Mouse (Mus musculus) hindbrain, postnatal 0 days (tissue): Measurements from ENCODE around the gene B3gnt3. TPM values are rescaled to one million over a fixed set of nuclear protein-coding genes. Genes with fewer than 3 reads are reported as not detected.

Experiments
- ATAC-seq: fragments of 200-750 bp; cut with Nextera tagmentation; 2 replicates; pipeline ENCODE4 v1.8.0; 2017; ENCODE audit warnings: mild to moderate bottlenecking, moderate TSS enrichment, moderate library complexity
- DNase-seq: peaks from one replicate; pipeline ENCODE4 v3.0.0-alpha.2; 2015; ENCODE audit warnings: low spot score
- H3K27ac ChIP-seq: fragments of 300-500 bp; sonication (generic); 2 replicates; pipeline ENCODE4 v1.5.1; 2014; ENCODE audit warnings: mild to moderate bottlenecking
- H3K27me3 ChIP-seq: fragments of 300-500 bp; sonication (generic); 2 replicates; pipeline ENCODE4 v1.6.1; 2014; ENCODE audit warnings: low read length, mixed read lengths; ENCODE audit not compliant: insufficient read depth
- H3K36me3 ChIP-seq: fragments of 300-500 bp; sonication (generic); 2 replicates; pipeline ENCODE4 v1.6.1; 2014; ENCODE audit warnings: low read length, mixed read lengths; ENCODE audit not compliant: insufficient read depth
- H3K4me1 ChIP-seq: fragments of 300-500 bp; sonication (generic); 2 replicates; pipeline ENCODE4 v1.6.1; 2014; ENCODE audit warnings: antibody characterized with exemption, low read length, mixed read lengths; ENCODE audit not compliant: insufficient read depth
- H3K4me2 ChIP-seq: fragments of 300-500 bp; sonication (generic); 2 replicates; pipeline ENCODE4 v1.6.1; 2014; ENCODE audit warnings: low read depth, mild to moderate bottlenecking, low read length, moderate library complexity, mixed read lengths
- H3K4me3 ChIP-seq: fragments of 300-500 bp; sonication (generic); 2 replicates; pipeline ENCODE4 v1.5.1; 2014; ENCODE audit warnings: low read length
- H3K9ac ChIP-seq: fragments of 300-500 bp; sonication (generic); replicated peaks from 2 replicates; pipeline ENCODE4 v1.6.1; 2014; ENCODE audit warnings: mild to moderate bottlenecking, low read length, moderate library complexity, mixed read lengths
- H3K9me3 ChIP-seq: fragments of 300-500 bp; sonication (generic); 2 replicates; pipeline ENCODE4 v1.6.1; 2016; ENCODE audit warnings: low read length, mixed read lengths
- CTCF ChIP-seq: IDR thresholded peaks from 2 replicates; pipeline ENCODE4 v1.5.1; 2016; ENCODE audit warnings: antibody characterized with exemption, control low read depth, low read depth
- WGBS: fragments of 180-500 bp; shearing (Covaris S2); extraction: QIAGEN DNeasy Blood & Tissue Kit; methylation state at CpG from one replicate; pipeline ENCODE4 v1.1.7; 2014; 5-methylcytosine and 5-hydroxymethylcytosine counted together
- polyA plus RNA-seq: library from polyadenylated mRNA; unstranded; fragments of >200 nt; fragmentation: Nextera tagmentation; extraction: Ambion mirVana; gene quantifications from 2 replicates; pipeline ENCODE4 v1.2.1, GENCODE M21; 2015
- total RNA-seq: library from RNA; depleted of rRNA; stranded (reverse); fragments of >200 nt; gene quantifications from 2 replicates; pipeline ENCODE4 v1.2.3, GENCODE M21; 2014; rRNA removed

Gene B3gnt3
- total and polyA plus RNA-seq, 2 experiments from 2014 or later, result 0.42 to 0.60 TPM

GRCm38 (mm10) chr8:71658515-71659049, 43.0 kb downstream of the B3gnt3 start:
- Histone ChIP-seq H3K27me3 (peaks cover 7% of the 10 kb centered on the region), H3K9me3 (no peaks in the 10 kb centered on the region), H3K4me2 (no peak overlapping the region), H3K27ac (no peak overlapping the region), H3K4me3 (no peak overlapping the region), H3K36me3 (0 out of 2 replicates have a peak, but pooled peaks cover 15% of the 10 kb centered on the region), H3K4me1 (no peaks in the 10 kb centered on the region), H3K9ac (no peak overlapping the region)
- no peak for TF ChIP-seq CTCF
- no peak for ATAC-seq
- DNase-seq, result no peak
- WGBS, result 32% methylated on average over 17 of the region's 17 CpGs

GRCm38 (mm10) chr8:71657816-71658215, 43.8 kb downstream of the B3gnt3 start:
- ATAC-seq (no peak), DNase-seq (no peak)
- TF ChIP-seq CTCF, result no peak
- no peaks in the 10 kb centered on the region for H3K4me1 ChIP-seq
- peaks cover 7% of the 10 kb centered on the region for H3K27me3 ChIP-seq
- no peak overlapping the region for H3K4me2 ChIP-seq
- no peak overlapping the region for H3K9ac ChIP-seq
- no peak overlapping the region for H3K4me3 ChIP-seq
- 0 out of 2 replicates have a peak, but pooled peaks cover 7% of the 10 kb centered on the region for H3K36me3 ChIP-seq
- H3K9me3 ChIP-seq, result no peaks in the 10 kb centered on the region
- 26% methylated on average over 9 of the region's 9 CpGs for WGBS
- H3K27ac ChIP-seq, result no peak overlapping the region

DNA sequence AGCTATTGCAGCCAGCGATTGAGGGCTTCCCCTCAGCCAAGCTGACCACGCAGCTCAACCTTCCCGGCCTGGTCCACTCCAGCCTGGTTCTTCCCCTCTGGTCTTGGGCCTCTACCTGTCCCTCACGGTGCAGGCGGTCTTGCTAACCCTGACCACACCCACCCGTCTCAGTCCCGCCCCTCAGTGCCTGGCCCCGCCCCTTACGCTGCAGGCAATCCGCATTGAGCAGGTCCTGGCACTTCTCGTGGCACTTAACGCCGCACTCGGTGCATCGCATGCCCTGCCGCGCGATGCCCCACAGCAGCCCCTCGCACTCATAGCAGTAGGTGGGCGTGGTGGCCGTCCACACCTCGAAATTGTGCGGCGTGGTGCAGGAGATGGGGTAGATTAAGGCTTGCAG, 47.0 kb downstream of the B3gnt3 start:
- H3K4me3 ChIP-seq, result no peak overlapping the region
- H3K27me3 ChIP-seq, result peaks cover 7% of the 10 kb centered on the region
- H3K27ac ChIP-seq, result no peak overlapping the region
- no peak for TF ChIP-seq CTCF
- WGBS, result 7% methylated on average over 15 of the region's 24 CpGs
- H3K9me3 ChIP-seq, result no peaks in the 10 kb centered on the region
- DNase-seq (no peak), ATAC-seq (peak; percentile 38; the same call in 1 of the 2 replicates)
- no peak overlapping the region for H3K9ac ChIP-seq
- H3K36me3 ChIP-seq, result peaks cover 17% of the 10 kb centered on the region; the same call in 1 of the 2 replicates
- H3K4me1 ChIP-seq, result no peaks in the 10 kb centered on the region
- H3K4me2 ChIP-seq, result no peak overlapping the region

GRCm38 (mm10) chr8:71645510-71645909, 56.1 kb downstream of the B3gnt3 start:
- no peak overlapping the region for H3K4me3 ChIP-seq
- no peak for TF ChIP-seq CTCF
- no peak for DNase-seq
- no peak for ATAC-seq
- no peaks in the 10 kb centered on the region for H3K27me3 ChIP-seq
- H3K27ac ChIP-seq, result no peak overlapping the region
- peaks cover 53% of the 10 kb centered on the region for H3K36me3 ChIP-seq
- 87% methylated on average over 9 of the region's 9 CpGs for WGBS
- H3K9ac ChIP-seq, result no peak overlapping the region
- no peaks in the 10 kb centered on the region for H3K4me1 ChIP-seq
- no peaks in the 10 kb centered on the region for H3K9me3 ChIP-seq
- H3K4me2 ChIP-seq, result no peak overlapping the region

Other genes with a start within 250 kb of the B3gnt3 start
- gene Abhd8, start 238.1 kb downstream of the B3gnt3 start, total RNA-seq, result 325 and 330 TPM in 2 replicates
- gene Abhd8, start 238.1 kb downstream of the B3gnt3 start, polyA plus RNA-seq, result 190 and 195 TPM in 2 replicates
- gene Mrpl34, start 236.8 kb downstream of the B3gnt3 start, total RNA-seq, result 77.9 and 127 TPM in 2 replicates
- 155 and 164 TPM in 2 replicates for gene Mrpl34, start 236.8 kb downstream of the B3gnt3 start, polyA plus RNA-seq
- 191 and 195 TPM in 2 replicates for gene Dda1, start 232.6 kb downstream of the B3gnt3 start, total RNA-seq
- gene Dda1, start 232.6 kb downstream of the B3gnt3 start, polyA plus RNA-seq, result 241 and 246 TPM in 2 replicates
- 78.6 and 80.5 TPM in 2 replicates for gene Ano8, start 215.8 kb downstream of the B3gnt3 start, total RNA-seq
- 4.7 and 5.3 TPM in 2 replicates for gene Ano8, start 215.8 kb downstream of the B3gnt3 start, polyA plus RNA-seq
- 36.1 and 58.5 TPM in 2 replicates for gene Gtpbp3, start 213.7 kb downstream of the B3gnt3 start, total RNA-seq
- gene Gtpbp3, start 213.7 kb downstream of the B3gnt3 start, polyA plus RNA-seq, result 12.1 and 15.5 TPM in 2 replicates
- 8.0 and 8.3 TPM in 2 replicates for gene Plvap, start 190.0 kb downstream of the B3gnt3 start, total RNA-seq
- gene Plvap, start 190.0 kb downstream of the B3gnt3 start, polyA plus RNA-seq, result 10.2 and 15.3 TPM in 2 replicates
- 0.58 TPM in 1 of 2 replicates, not detected in the other for gene Ccdc194, start 176.1 kb downstream of the B3gnt3 start, total RNA-seq
- gene Ccdc194, start 176.1 kb downstream of the B3gnt3 start, polyA plus RNA-seq, result 0.13 and 0.34 TPM in 2 replicates
- gene Bst2, start 164.3 kb downstream of the B3gnt3 start, total RNA-seq, result 14.4 and 27.5 TPM in 2 replicates
- 21.0 and 22.7 TPM in 2 replicates for gene Bst2, start 164.3 kb downstream of the B3gnt3 start, polyA plus RNA-seq
- gene Mvb12a, start 158.9 kb downstream of the B3gnt3 start, total RNA-seq, result 75.9 and 83.8 TPM in 2 replicates
- gene Mvb12a, start 158.9 kb downstream of the B3gnt3 start, polyA plus RNA-seq, result 83.7 and 85.7 TPM in 2 replicates
- 1.3 TPM in 1 of 2 replicates, not detected in the other for gene Tmem221, start 142.9 kb downstream of the B3gnt3 start, total RNA-seq
- 0.18 and 0.29 TPM in 2 replicates for gene Tmem221, start 142.9 kb downstream of the B3gnt3 start, polyA plus RNA-seq
- not detected in 2 replicates for gene Nxnl1, start 135.2 kb downstream of the B3gnt3 start, total RNA-seq
- gene Nxnl1, start 135.2 kb downstream of the B3gnt3 start, polyA plus RNA-seq, result 0.20 TPM in 1 of 2 replicates, not detected in the other
- gene Slc27a1, start 132.9 kb downstream of the B3gnt3 start, total RNA-seq, result 210 and 238 TPM in 2 replicates
- 127 and 152 TPM in 2 replicates for gene Slc27a1, start 132.9 kb downstream of the B3gnt3 start, polyA plus RNA-seq
- gene Pgls, start 109.6 kb downstream of the B3gnt3 start, total RNA-seq, result 344 and 379 TPM in 2 replicates
- 272 and 275 TPM in 2 replicates for gene Pgls, start 109.6 kb downstream of the B3gnt3 start, polyA plus RNA-seq
- gene Fam129c, start 104.1 kb downstream of the B3gnt3 start, total RNA-seq, result 6.0 TPM in 2 replicates
- 3.3 and 4.0 TPM in 2 replicates for gene Fam129c, start 104.1 kb downstream of the B3gnt3 start, polyA plus RNA-seq
- gene Colgalt1, start 90.8 kb downstream of the B3gnt3 start, total RNA-seq, result 95.9 and 121 TPM in 2 replicates
- gene Colgalt1, start 90.8 kb downstream of the B3gnt3 start, polyA plus RNA-seq, result 55.3 and 56.7 TPM in 2 replicates
- 81.4 and 89.1 TPM in 2 replicates for gene Unc13a, start 30.0 kb downstream of the B3gnt3 start, total RNA-seq
- gene Unc13a, start 30.0 kb downstream of the B3gnt3 start, polyA plus RNA-seq, result 16.8 and 16.9 TPM in 2 replicates
- 14.8 and 15.3 TPM in 2 replicates for gene Jak3, start 25.5 kb downstream of the B3gnt3 start, total RNA-seq
- 7.3 and 7.4 TPM in 2 replicates for gene Jak3, start 25.5 kb downstream of the B3gnt3 start, polyA plus RNA-seq
- not detected in 2 replicates for gene Insl3, start 12.6 kb downstream of the B3gnt3 start, total RNA-seq
- gene Insl3, start 12.6 kb downstream of the B3gnt3 start, polyA plus RNA-seq, result 1.7 and 3.4 TPM in 2 replicates
- 84.2 and 99.0 TPM in 2 replicates for gene Fcho1, start 23.9 kb upstream of the B3gnt3 start, total RNA-seq
- 62.2 and 65.8 TPM in 2 replicates for gene Fcho1, start 23.9 kb upstream of the B3gnt3 start, polyA plus RNA-seq
- gene Zfp709, start 180.2 kb upstream of the B3gnt3 start, total RNA-seq, result 3.7 and 4.2 TPM in 2 replicates
- 4.3 and 6.3 TPM in 2 replicates for gene Zfp709, start 180.2 kb upstream of the B3gnt3 start, polyA plus RNA-seq
- 7.9 and 11.5 TPM in 2 replicates for gene Zfp882, start 206.8 kb upstream of the B3gnt3 start, total RNA-seq
- 7.4 and 7.9 TPM in 2 replicates for gene Zfp882, start 206.8 kb upstream of the B3gnt3 start, polyA plus RNA-seq
- 15.9 and 18.0 TPM in 2 replicates for gene Zfp617, start 206.8 kb upstream of the B3gnt3 start, total RNA-seq
- 21.8 and 24.4 TPM in 2 replicates for gene Zfp617, start 206.8 kb upstream of the B3gnt3 start, polyA plus RNA-seq
- gene Zfp961, start 249.2 kb upstream of the B3gnt3 start, total RNA-seq, result 23.8 and 24.8 TPM in 2 replicates
- 11.0 and 14.6 TPM in 2 replicates for gene Zfp961, start 249.2 kb upstream of the B3gnt3 start, polyA plus RNA-seq